Mouse (Mus musculus) layer of hippocampus, adult 11-12 months (tissue): ENCODE results near the gene Prkca.

Source experiments
- DNase-seq: peaks from one replicate; pipeline ENCODE4 v3.0.0; 2022; ENCODE audit warnings: low spot score

The Prkca gene

GRCm38 (mm10) chr11:108340293-108340692 lies 3.4 kb downstream of the Prkca start:
- DNase-seq: no peak

- no peak for DNase-seq
These were observed 7.3 kb downstream of the Prkca start for GRCm38 (mm10) chr11:108336445-108336844.

DNA sequence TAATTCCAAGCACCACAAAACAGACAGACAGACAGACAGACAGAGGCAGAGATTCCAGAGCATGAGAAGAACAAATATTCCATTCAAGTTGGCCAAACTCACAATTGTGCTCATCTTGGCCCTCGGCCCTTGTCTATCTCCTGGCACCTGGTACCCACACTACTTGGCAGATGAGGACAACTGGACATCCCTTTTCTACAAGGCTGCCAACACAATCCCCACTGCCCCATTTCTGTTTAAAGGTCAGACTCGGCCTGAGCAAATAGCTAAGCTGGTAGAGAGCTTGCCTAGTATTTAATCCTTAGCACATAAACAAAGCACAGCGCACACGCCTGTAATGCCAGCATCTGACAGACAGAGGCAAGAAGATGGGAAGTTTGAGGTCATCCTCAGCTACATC lies 8.2 kb downstream of the Prkca start:
- DNase-seq: no peak

- DNase-seq: no peak
These were observed 9.1 kb downstream of the Prkca start for GRCm38 (mm10) chr11:108334658-108335057.

GRCm38 (mm10) chr11:108333583-108334379 lies 9.9 kb downstream of the Prkca start:
- no peak for DNase-seq

GRCm38 (mm10) chr11:108333006-108333405 lies 10.7 kb downstream of the Prkca start:
- DNase-seq: no peak

DNA sequence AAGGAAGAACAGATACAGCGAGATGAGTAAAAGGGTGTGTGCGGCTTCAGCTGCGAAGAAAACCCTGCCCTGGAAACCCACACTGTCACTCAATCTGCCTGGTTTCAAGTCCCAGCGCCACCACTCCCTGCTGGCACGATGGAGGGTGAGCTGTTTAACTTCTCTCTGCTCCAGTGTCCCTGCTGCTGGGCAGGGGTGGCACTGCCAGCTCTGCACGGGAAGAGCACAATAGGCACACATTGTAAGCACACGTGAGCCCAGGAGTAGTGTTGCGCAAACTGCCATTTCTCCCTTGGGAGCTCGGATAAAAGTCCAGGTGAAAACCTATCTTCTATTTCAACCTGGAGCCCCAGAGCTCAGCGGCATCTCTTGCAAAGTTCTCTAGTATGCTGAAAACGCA lies 12.9 kb downstream of the Prkca start:
- DNase-seq: no peak

DNA sequence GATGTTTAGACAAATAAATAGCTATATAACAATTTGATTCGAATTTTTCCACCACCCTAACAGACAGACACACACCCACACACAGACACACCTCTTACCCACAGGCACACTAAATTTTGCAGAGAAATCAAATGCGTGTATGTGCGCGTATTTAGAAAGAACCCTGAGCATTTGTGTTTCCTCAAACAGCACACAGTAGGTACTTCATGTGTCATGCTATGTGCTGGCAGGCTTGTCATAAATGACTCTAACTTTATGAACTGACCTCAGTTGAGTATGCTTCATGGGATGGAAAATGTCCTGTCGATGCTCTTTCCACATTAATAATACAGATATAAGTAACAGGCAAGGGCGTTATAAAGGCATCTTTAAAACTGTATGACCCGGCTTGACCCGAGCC lies 17.8 kb downstream of the Prkca start:
- no peak for DNase-seq

- no peak for DNase-seq
These were observed 21.6 kb downstream of the Prkca start for GRCm38 (mm10) chr11:108322156-108322555.

GRCm38 (mm10) chr11:108320561-108320960 lies 23.2 kb downstream of the Prkca start:
- DNase-seq: no peak

GRCm38 (mm10) chr11:108319162-108319561 lies 24.6 kb downstream of the Prkca start:
- DNase-seq: no peak

- DNase-seq: no peak
These were observed 25.9 kb downstream of the Prkca start for GRCm38 (mm10) chr11:108317878-108318277.

GRCm38 (mm10) chr11:108315736-108316135 lies 28.0 kb downstream of the Prkca start:
- DNase-seq: no peak

GRCm38 (mm10) chr11:108312516-108312915 lies 31.2 kb downstream of the Prkca start:
- no peak for DNase-seq

DNA sequence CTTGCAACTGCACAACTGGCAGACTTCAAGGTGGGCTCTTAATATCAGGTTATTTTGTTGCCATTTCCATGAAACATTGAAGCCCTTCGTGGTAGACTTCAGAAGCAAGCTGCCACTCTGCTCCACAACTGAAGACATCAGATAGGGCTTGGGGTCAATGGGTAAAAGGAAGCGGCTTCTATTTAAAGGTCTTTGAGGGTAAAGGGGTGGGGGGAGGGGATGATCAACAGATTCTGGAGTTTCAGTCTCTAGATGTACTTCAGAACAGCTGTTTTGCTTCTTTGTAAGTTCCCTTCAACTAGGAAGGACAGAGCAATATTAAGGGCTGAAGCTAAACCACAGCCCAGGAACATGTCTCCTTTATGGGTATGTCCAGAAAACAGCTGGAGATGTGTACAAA lies 31.8 kb downstream of the Prkca start:
- DNase-seq: no peak

DNA sequence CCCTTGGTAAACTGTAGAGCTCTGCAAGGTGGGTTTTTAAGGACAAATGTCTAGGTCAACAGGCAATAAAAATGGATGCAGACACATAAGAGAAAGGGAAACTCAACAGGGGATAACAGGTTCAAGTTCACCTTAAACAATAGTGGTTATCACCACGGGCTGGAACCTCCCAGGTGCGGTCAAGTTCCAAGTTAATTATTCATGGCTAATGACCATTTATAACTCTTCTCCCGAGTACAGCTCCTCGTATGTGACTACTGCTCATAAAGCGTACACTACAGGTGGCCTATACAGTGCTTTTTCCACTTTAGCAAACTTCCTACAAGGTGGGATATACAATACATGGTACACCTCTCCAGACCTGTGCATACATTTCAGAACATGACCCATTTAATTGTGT lies 33.9 kb downstream of the Prkca start:
- DNase-seq: no peak

DNA sequence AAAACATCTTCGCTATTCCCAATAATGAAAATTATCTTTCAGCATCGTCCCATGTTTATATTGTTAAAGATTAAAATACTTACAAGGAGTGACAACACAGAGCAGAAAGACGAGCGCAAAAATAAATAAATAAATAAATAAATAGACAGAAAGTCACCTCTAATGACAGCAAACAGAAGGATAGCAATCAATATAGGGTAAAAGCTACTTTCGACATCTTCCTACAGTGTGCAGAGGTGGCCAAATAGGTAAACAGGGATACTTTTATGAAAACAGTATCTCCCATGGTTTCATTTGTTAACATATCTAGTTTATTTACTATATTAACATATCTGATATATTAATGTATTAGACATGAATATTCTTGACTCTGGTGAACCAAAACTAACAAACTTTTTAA lies 35.5 kb downstream of the Prkca start:
- no peak for DNase-seq

- DNase-seq: no peak
These were observed 36.5 kb downstream of the Prkca start for GRCm38 (mm10) chr11:108307258-108307657.

GRCm38 (mm10) chr11:108303787-108304186 lies 39.9 kb downstream of the Prkca start:
- DNase-seq: no peak

DNA sequence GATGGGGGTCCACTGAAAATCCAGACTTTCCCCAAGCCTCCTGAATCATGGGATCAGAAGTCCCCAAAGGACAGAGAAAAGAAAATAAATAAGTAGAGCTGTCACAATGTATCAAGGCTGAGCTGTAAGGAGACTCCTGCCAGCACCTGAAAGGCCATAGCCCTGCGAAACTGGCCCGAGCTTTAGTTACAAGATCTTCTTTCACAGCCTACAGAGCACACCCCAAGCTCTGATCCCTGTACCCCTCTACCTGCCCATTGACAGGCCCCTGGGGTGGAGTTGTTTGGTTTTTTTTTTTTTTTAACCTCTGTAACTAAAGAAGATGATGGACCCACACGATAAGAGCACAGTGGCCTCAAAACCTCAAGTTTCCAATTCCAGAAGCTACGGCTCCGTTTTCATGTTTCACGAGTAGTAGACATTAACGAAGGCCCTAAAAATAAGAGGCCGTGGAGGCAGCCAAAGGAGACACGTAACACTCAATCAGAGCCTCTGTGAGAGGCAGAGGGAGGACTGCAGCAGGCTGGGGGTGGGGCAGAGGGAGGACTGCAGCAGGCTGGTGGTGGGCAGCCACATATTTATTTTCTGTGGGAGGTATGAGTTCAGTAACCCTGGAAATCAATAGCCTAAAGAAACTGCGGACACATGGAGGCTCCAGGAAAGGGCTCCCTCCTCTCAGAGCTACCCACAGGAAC lies 41.8 kb downstream of the Prkca start:
- no peak for DNase-seq

DNA sequence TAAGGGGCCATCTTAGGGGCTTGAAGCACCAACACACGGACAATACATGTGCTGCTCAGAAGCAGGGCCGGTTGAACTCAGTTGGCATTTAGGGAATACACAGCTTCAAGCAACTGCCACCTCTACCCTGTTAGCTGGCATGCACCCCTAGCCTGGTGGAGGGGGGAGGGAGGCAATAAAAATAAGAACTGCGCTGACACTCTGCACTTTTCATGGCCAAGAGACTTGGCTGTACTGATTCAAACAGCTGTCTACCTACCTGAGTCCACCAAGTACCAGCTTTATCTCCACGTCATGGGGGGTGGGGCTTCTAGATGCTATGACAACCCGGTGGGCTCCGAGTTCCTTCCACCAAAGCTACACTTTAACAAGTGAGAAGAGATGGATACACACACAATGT lies 42.7 kb downstream of the Prkca start:
- no peak for DNase-seq

GRCm38 (mm10) chr11:108300443-108300842 lies 43.3 kb downstream of the Prkca start:
- DNase-seq: no peak

- no peak for DNase-seq
These were observed 43.8 kb downstream of the Prkca start for GRCm38 (mm10) chr11:108299913-108300312.

- DNase-seq: no peak
These were observed 45.8 kb downstream of the Prkca start for GRCm38 (mm10) chr11:108297956-108298355.
